Mouse (Mus musculus) lung, embryonic 14.5 days (tissue): Measurements from ENCODE around the gene Tmem127. TPM values are rescaled to one million over a fixed set of nuclear protein-coding genes. Genes with fewer than 3 reads are reported as not detected.

Experiments used
- ATAC-seq: fragments of 200-750 bp; cut with Nextera tagmentation; 2 replicates; pipeline ENCODE4 v1.8.0; 2017; ENCODE audit warnings: mild to moderate bottlenecking, moderate TSS enrichment, moderate library complexity; ENCODE audit not compliant: insufficient read depth
- DNase-seq: peaks from one replicate; pipeline ENCODE4 v3.0.0-alpha.2; 2015
- H3K27ac ChIP-seq: fragments of 300-500 bp; sonication (generic); 2 replicates; pipeline ENCODE4 v1.5.1; 2014; ENCODE audit warnings: low read depth, mild to moderate bottlenecking, moderate library complexity
- H3K27me3 ChIP-seq: fragments of 300-500 bp; sonication (generic); 2 replicates; pipeline ENCODE4 v1.6.1; 2014; ENCODE audit warnings: low read length, control low read depth; ENCODE audit not compliant: insufficient read depth
- H3K36me3 ChIP-seq: fragments of 300-500 bp; sonication (generic); 2 replicates; pipeline ENCODE4 v1.6.1; 2014; ENCODE audit warnings: control low read depth; ENCODE audit not compliant: insufficient read depth
- H3K4me1 ChIP-seq: fragments of 300-500 bp; sonication (generic); 2 replicates; pipeline ENCODE4 v1.6.1; 2014; ENCODE audit warnings: antibody characterized with exemption, control low read depth; ENCODE audit not compliant: insufficient read depth
- H3K4me2 ChIP-seq: fragments of 300-500 bp; sonication (generic); 2 replicates; pipeline ENCODE4 v1.6.1; 2014; ENCODE audit warnings: mild to moderate bottlenecking
- H3K4me3 ChIP-seq: fragments of 300-500 bp; sonication (generic); 2 replicates; pipeline ENCODE4 v1.5.1; 2014; ENCODE audit warnings: low read depth, low read length
- H3K9ac ChIP-seq: fragments of 300-500 bp; sonication (generic); 2 replicates; pipeline ENCODE4 v1.6.1; 2014
- H3K9me3 ChIP-seq: fragments of 300-500 bp; sonication (generic); 2 replicates; pipeline ENCODE4 v1.6.1; 2016; ENCODE audit warnings: low read depth, low read length, control low read depth
- CTCF ChIP-seq: IDR thresholded peaks from 2 replicates; pipeline ENCODE4 v1.5.1; 2016; ENCODE audit warnings: antibody characterized with exemption, low read depth
- WGBS: fragments of 180-500 bp; shearing (Covaris S2); extraction: QIAGEN DNeasy Blood & Tissue Kit; methylation state at CpG from one replicate; pipeline ENCODE4 v1.1.7; 2014; 5-methylcytosine and 5-hydroxymethylcytosine counted together
- polyA plus RNA-seq: library from polyadenylated mRNA; unstranded; fragments of >200 nt; fragmentation: Nextera tagmentation; extraction: Ambion mirVana; gene quantifications from 2 replicates; pipeline ENCODE4 v1.2.1, GENCODE M21; 2014

Gene Tmem127
- polyA plus RNA-seq, 1 experiment from 2014 or later = 22.6 TPM

- ATAC-seq = no peak
- Histone ChIP-seq H3K9me3 (no peaks in the 10 kb centered on the region), H3K4me1 (no peaks in the 10 kb centered on the region), H3K4me3 (no peak overlapping the region), H3K27me3 (no peaks in the 10 kb centered on the region), H3K27ac (no peak overlapping the region), H3K9ac (no peak overlapping the region), H3K36me3 (peaks cover 10% of the 10 kb centered on the region), H3K4me2 (no peak overlapping the region)
- no peak for TF ChIP-seq CTCF
- DNase-seq = no peak
- 61% methylated on average over 3 of the region's 3 CpGs for WGBS
These were observed 4.3 kb downstream of the Tmem127 start for GRCm38 (mm10) chr2:127251880-127252527.

- H3K4me1 ChIP-seq = no peaks in the 10 kb centered on the region
- no peak overlapping the region for H3K9ac ChIP-seq
- H3K9me3 ChIP-seq = no peaks in the 10 kb centered on the region
- no peaks in the 10 kb centered on the region for H3K27me3 ChIP-seq
- WGBS = 64% methylated on average over 5 of the region's 5 CpGs
- no peak overlapping the region for H3K4me2 ChIP-seq
- ATAC-seq = no peak
- H3K4me3 ChIP-seq = no peak overlapping the region
- no peak for TF ChIP-seq CTCF
- DNase-seq = no peak
- peaks cover 17% of the 10 kb centered on the region for H3K36me3 ChIP-seq
- no peak overlapping the region for H3K27ac ChIP-seq
These were observed 5.1 kb downstream of the Tmem127 start for GRCm38 (mm10) chr2:127252787-127253186.

- H3K4me3 ChIP-seq = no peak overlapping the region
- DNase-seq (no peak), ATAC-seq (no peak)
- no peak for TF ChIP-seq CTCF
- no peaks in the 10 kb centered on the region for H3K27me3 ChIP-seq
- no peak overlapping the region for H3K9ac ChIP-seq
- H3K4me1 ChIP-seq = no peaks in the 10 kb centered on the region
- no peaks in the 10 kb centered on the region for H3K9me3 ChIP-seq
- peaks cover 35% of the 10 kb centered on the region for H3K36me3 ChIP-seq
- no peak overlapping the region for H3K27ac ChIP-seq
- no peak overlapping the region for H3K4me2 ChIP-seq
- 87% methylated on average over 3 of the region's 3 CpGs for WGBS
These were observed 7.0 kb downstream of the Tmem127 start for GRCm38 (mm10) chr2:127254604-127255134.

- DNase-seq = no peak
- peaks cover 37% of the 10 kb centered on the region for H3K36me3 ChIP-seq
- no peak overlapping the region for H3K4me3 ChIP-seq
- no peak for TF ChIP-seq CTCF
- no peaks in the 10 kb centered on the region for H3K27me3 ChIP-seq
- 85% methylated on average over 6 of the region's 6 CpGs for WGBS
- no peak overlapping the region for H3K9ac ChIP-seq
- no peaks in the 10 kb centered on the region for H3K4me1 ChIP-seq
- no peaks in the 10 kb centered on the region for H3K9me3 ChIP-seq
- no peak overlapping the region for H3K27ac ChIP-seq
- no peak overlapping the region for H3K4me2 ChIP-seq
- ATAC-seq = no peak
These were observed 7.6 kb downstream of the Tmem127 start for GRCm38 (mm10) chr2:127255294-127255693.

GRCm38 (mm10) chr2:127259340-127259739 lies 11.6 kb downstream of the Tmem127 start:
- Histone ChIP-seq H3K4me1 (no peaks in the 10 kb centered on the region), H3K4me3 (no peak overlapping the region), H3K9me3 (no peaks in the 10 kb centered on the region), H3K4me2 (no peak overlapping the region), H3K27me3 (no peaks in the 10 kb centered on the region), H3K9ac (no peak overlapping the region), H3K27ac (no peak overlapping the region), H3K36me3 (peaks cover 30% of the 10 kb centered on the region)
- WGBS = 81% methylated on average over 5 of the region's 5 CpGs
- no peak for TF ChIP-seq CTCF
- DNase-seq (peak; percentile 18), ATAC-seq (no peak)

- TF ChIP-seq CTCF = no peak
- H3K27me3 ChIP-seq = no peaks in the 10 kb centered on the region
- H3K4me1 ChIP-seq = no peaks in the 10 kb centered on the region
- ATAC-seq = no peak
- no peak for DNase-seq
- peaks cover 23% of the 10 kb centered on the region for H3K36me3 ChIP-seq
- no peak overlapping the region for H3K4me3 ChIP-seq
- no peak overlapping the region for H3K9ac ChIP-seq
- H3K27ac ChIP-seq = no peak overlapping the region
- no peaks in the 10 kb centered on the region for H3K9me3 ChIP-seq
- H3K4me2 ChIP-seq = no peak overlapping the region
These were observed 14.8 kb downstream of the Tmem127 start for GRCm38 (mm10) chr2:127262480-127262879.

- Histone ChIP-seq H3K9ac (no peak overlapping the region), H3K27ac (no peak overlapping the region), H3K4me3 (no peak overlapping the region), H3K36me3 (0 out of 2 replicates have a peak, but pooled peaks cover 7% of the 10 kb centered on the region), H3K4me2 (no peak overlapping the region), H3K27me3 (no peaks in the 10 kb centered on the region), H3K4me1 (no peaks in the 10 kb centered on the region), H3K9me3 (no peaks in the 10 kb centered on the region)
- WGBS = 48% methylated on average over 4 of the region's 4 CpGs
- no peak for ATAC-seq
- no peak for TF ChIP-seq CTCF
- no peak for DNase-seq
These were observed 20.1 kb downstream of the Tmem127 start for GRCm38 (mm10) chr2:127267854-127268253.
